Mouse (Mus musculus): ENCODE measurements at regions not wholly inside any gene's neighbourhood (a gene's known extent, or its start where the extent isn't known, plus 50 kb on each side); places are given as distances from the start of the nearest gene placed in this dataset.
"Not testable (repeated sequence)": the region's sequence is repeated elsewhere in the genome, so short reads cannot be mapped to it uniquely, and the experiment has no call there.

GRCm38 (mm10) chr12:3188734-3189275 lies 121.0 kb downstream of the Rab10 start:
- DNase-seq (ENCODE audit: low read depth, low spot score): not testable (repeated sequence)

GRCm38 (mm10) chr12:3188137-3188536 lies 121.6 kb downstream of the Rab10 start:
- no peak for DNase-seq (ENCODE audit: low read depth, low spot score)

- no peak for DNase-seq (ENCODE audit: low read depth, low spot score)
Observed at GRCm38 (mm10) chr12:3173325-3173724, 136.4 kb downstream of the Rab10 start.

- not testable (repeated sequence) for DNase-seq (ENCODE audit: low read depth, low spot score)
Observed at GRCm38 (mm10) chr12:3169705-3170287, 140.0 kb downstream of the Rab10 start.

GRCm38 (mm10) chr12:3161666-3162065 lies 148.1 kb downstream of the Rab10 start:
- DNase-seq (ENCODE audit: low read depth, low spot score): not testable (repeated sequence)

GRCm38 (mm10) chr12:3158771-3159170 lies 151.0 kb downstream of the Rab10 start:
- not testable (repeated sequence) for DNase-seq (ENCODE audit: low read depth, low spot score)

GRCm38 (mm10) chr12:3153705-3154104 lies 156.1 kb downstream of the Rab10 start:
- DNase-seq (ENCODE audit: low read depth, low spot score): not testable (repeated sequence)

GRCm38 (mm10) chr12:3132553-3132952 lies 177.2 kb downstream of the Rab10 start:
- not testable (repeated sequence) for DNase-seq (ENCODE audit: low read depth, low spot score)

GRCm38 (mm10) chr12:3131149-3131751 lies 178.5 kb downstream of the Rab10 start:
- not testable (repeated sequence) for DNase-seq (ENCODE audit: low read depth, low spot score)

- not testable (repeated sequence) for DNase-seq (ENCODE audit: low read depth, low spot score)
Observed at GRCm38 (mm10) chr12:3127336-3127735, 182.4 kb downstream of the Rab10 start.

- no peak for DNase-seq (ENCODE audit: low read depth, low spot score)
Observed at GRCm38 (mm10) chr12:3124036-3124435, 185.7 kb downstream of the Rab10 start.

- DNase-seq (ENCODE audit: low read depth, low spot score): not testable (repeated sequence)
Observed at GRCm38 (mm10) chr12:3110589-3110988, 199.2 kb downstream of the Rab10 start.

- not testable (repeated sequence) for DNase-seq (ENCODE audit: low read depth, low spot score)
Observed at GRCm38 (mm10) chr12:3109671-3110070, 200.1 kb downstream of the Rab10 start.

- not testable (repeated sequence) for DNase-seq (ENCODE audit: low read depth, low spot score)
Observed at GRCm38 (mm10) chr12:3101963-3102362, 207.8 kb downstream of the Rab10 start.

- peak; percentile 0 for DNase-seq (ENCODE audit: low read depth, low spot score)
Observed at GRCm38 (mm10) chr12:3098175-3098574, 211.6 kb downstream of the Rab10 start.

GRCm38 (mm10) chr12:3094509-3094908 lies 215.3 kb downstream of the Rab10 start:
- no peak for DNase-seq (ENCODE audit: low read depth, low spot score)

GRCm38 (mm10) chr12:3092974-3093373 lies 216.8 kb downstream of the Rab10 start:
- DNase-seq (ENCODE audit: low read depth, low spot score): not testable (repeated sequence)

- DNase-seq (ENCODE audit: low read depth, low spot score): not testable (repeated sequence)
Observed at GRCm38 (mm10) chr12:3049546-3049945, 260.2 kb downstream of the Rab10 start.

- DNase-seq (ENCODE audit: low read depth, low spot score): not testable (repeated sequence)
Observed at GRCm38 (mm10) chr12:3018446-3018845, 291.3 kb downstream of the Rab10 start.

GRCm38 (mm10) chr12:3016777-3017176 lies 293.0 kb downstream of the Rab10 start:
- DNase-seq (ENCODE audit: low read depth, low spot score): not testable (repeated sequence)
